Mouse (Mus musculus) Patski (cell line): Measurements from ENCODE around the gene Derl2. TPM values are rescaled to one million over a fixed set of nuclear protein-coding genes. Genes with fewer than 3 reads are reported as not detected.
A peak's percentile ranks its signal among the peaks of the same experiment; 100 is the strongest.

Experiments
- ATAC-seq: fragments of 100-300 bp; one replicate; pipeline ENCODE4 v1.8.0; 2021
- CTCF ChIA-PET: fragments of 350-600 bp; sonication (Branson Sonifier 250); formaldehyde crosslinking; loops from one replicate; lab custom pipeline; 2022; ENCODE audit warnings: inconsistent platforms; lab: Charles Lee
- POLR2A ChIA-PET: fragments of 350-600 bp; sonication (Branson Sonifier 250); formaldehyde crosslinking; loops from one replicate; lab custom pipeline; 2022; ENCODE audit warnings: antibody characterized with exemption, inconsistent platforms; lab: Charles Lee
- DNase-seq: peaks from one replicate; pipeline ENCODE4 v3.0.0-alpha.2; 2011; ENCODE audit warnings: low read depth, low spot score
- H3K27me3 ChIP-seq: fragments of 371-371 bp; one replicate; pipeline ENCODE4 v1.5.1; 2021
- CTCF ChIP-seq: fragments of 100-300 bp; IDR thresholded peaks from one replicate; pipeline ENCODE4 v1.5.1; 2021
- in situ Hi-C: fragments of 300-500 bp; cut with MboI; formaldehyde crosslinking; loops from 3 replicates; pipeline ENCODE4 v1.11.1; 2018; ENCODE audit warnings: low pct_unique_long_range_greater_than_20kb, mixed read lengths
- polyA plus RNA-seq: library from polyadenylated mRNA; unstranded; gene quantifications from one replicate; pipeline ENCODE4 v1.2.3, GENCODE M21; 2021

Derl2 gene
- polyA plus RNA-seq, 1 experiment from 2014 or later = 35.1 TPM

DNA sequence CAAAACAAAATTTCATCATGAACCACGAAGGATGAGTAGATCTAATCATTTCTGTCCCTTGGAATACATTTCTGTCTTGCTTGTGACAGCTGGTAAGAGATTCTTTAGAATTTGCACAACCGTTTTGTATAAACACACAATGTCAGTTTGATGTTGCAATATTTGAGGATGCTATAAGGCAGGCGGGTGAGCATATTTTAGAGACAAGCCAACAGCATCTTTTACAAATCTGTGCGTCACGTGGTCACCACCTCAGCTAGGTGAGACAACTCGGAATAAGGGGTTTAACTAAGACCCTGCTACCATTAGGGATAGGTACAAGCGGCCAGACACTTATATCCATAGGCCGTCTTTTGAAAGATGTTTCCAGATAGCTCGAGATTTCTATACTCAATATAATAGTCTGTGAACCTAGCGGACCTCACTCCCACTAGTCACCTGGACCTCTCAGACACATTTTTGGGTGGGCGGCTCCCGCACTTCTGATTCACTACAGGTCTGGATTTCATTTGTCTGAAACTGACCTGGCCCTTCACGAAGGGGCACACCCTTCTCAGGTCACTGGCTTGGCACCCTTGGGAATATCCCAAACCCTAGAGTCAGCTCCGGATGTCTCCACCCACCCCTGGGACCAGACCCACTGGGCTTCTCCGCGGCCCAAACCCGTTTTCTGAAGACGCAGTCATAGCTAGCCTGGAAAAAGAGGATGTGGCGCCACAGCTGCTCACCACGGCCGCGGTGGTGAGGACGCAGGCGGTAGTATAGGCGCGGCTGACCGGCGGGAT is 1.0 kb downstream of the Derl2 start:
- in situ Hi-C loops = loop anchor here (25.0 kb wide), 1 partner anchor 1019 kb away; the partner anchor contains the start of genes Aipl1 and Pimreg
- no peaks in the 10 kb centered on the region for H3K27me3 ChIP-seq
- CTCF ChIA-PET = interaction anchor here (1.3 to 2.0 kb wide), 3 partner anchors 11 to 36 kb away, joined by 3 to 5 read pairs (median 4); partner anchors contain the start of gene C1qbp
- no peak for DNase-seq
- peak; percentile 4 for ATAC-seq
- POLR2A ChIA-PET = interaction anchor here (1.0 to 1.5 kb wide), 2 partner anchors 14 to 24 kb away, joined by 4 to 5 read pairs; partner anchors contain the start of gene Dhx33
- no peak for TF ChIP-seq CTCF

DNA sequence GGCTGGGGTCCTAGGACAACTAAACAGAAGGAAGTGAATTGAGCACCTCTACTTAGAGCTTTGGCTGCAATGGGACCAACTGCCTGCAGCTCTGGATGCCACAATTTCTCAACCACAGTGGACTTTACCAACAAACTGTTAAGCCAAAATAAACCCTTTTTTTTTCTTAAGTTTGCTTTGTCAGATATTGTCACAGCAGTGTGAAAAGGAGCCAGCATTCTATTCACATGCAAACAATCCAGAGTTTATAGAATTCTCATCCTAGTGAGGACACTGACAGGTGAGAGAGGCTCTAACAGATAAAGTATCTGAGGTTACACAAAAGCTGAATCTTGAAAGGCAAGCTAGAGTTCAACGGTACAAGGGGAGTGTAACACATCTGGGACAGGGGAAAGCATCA is 2.6 kb downstream of the Derl2 start:
- no peaks in the 10 kb centered on the region for H3K27me3 ChIP-seq
- in situ Hi-C loops = loop anchor here (25.0 kb wide), 1 partner anchor 1020 kb away; the partner anchor contains the start of genes Aipl1 and Pimreg
- ChIA-PET CTCF (interaction anchor here (1.0 to 1.5 kb wide), 2 partner anchors 20 to 1008 kb away, joined by 3 read pairs; no protein-coding TSS in a partner anchor), POLR2A (no interaction called here)
- no peak for TF ChIP-seq CTCF
- no peak for ATAC-seq
- DNase-seq = no peak

DNA sequence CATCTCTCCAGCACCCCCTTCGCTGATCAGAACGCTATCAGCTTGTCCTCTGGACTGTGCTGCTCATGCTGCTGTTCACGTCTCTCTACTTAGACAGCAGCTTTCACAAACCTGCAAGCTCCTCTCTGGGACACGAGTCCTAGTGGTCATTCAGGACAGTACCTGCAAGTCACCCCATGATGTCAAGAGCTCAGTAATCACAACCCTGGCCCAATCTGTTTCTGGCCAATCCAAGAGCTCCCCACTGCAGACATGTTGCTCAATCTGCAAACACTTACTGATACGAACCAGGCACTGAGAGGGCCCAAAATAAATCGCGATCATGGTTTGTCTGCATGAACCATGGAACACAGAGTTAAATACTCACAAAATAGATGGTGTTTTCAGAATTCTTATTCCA is 6.9 kb downstream of the Derl2 start:
- in situ Hi-C loops = loop anchor here (25.0 kb wide), 1 partner anchor 1025 kb away; the partner anchor contains the start of genes Aipl1 and Pimreg
- no peak for TF ChIP-seq CTCF
- ATAC-seq (no peak), DNase-seq (no peak)
- POLR2A ChIA-PET = no interaction called here
- H3K27me3 ChIP-seq = no peaks in the 10 kb centered on the region
- CTCF ChIA-PET = interaction anchor here (1.1 kb wide), 1 partner anchor 22 kb away, joined by 3 read pairs; no protein-coding TSS in a partner anchor

DNA sequence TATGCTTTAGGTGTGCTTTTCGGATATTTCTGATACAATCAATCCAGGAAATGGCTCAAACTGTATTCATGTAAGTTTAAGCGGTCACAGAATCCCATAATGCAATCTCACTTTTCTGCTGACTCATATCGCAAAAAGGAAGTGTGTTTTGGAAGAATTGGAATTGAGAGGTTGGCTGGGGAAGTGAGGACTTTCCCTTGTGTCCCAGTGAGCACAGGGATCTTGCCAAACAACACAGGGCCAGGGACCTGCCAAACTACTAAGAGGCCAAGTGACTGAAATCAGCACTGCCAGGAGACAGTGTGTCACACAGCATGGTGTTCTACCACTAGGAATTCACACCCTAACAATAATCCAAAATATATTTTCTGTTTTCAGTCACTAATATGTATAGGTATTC is 11.3 kb downstream of the Derl2 start:
- H3K27me3 ChIP-seq = no peaks in the 10 kb centered on the region
- ATAC-seq (no peak), DNase-seq (no peak)
- in situ Hi-C loops = loop anchor here (25.0 kb wide), 1 partner anchor 1029 kb away; the partner anchor contains the start of genes Aipl1 and Pimreg
- ChIA-PET CTCF (no interaction called here), POLR2A (no interaction called here)
- TF ChIP-seq CTCF = no peak

DNA sequence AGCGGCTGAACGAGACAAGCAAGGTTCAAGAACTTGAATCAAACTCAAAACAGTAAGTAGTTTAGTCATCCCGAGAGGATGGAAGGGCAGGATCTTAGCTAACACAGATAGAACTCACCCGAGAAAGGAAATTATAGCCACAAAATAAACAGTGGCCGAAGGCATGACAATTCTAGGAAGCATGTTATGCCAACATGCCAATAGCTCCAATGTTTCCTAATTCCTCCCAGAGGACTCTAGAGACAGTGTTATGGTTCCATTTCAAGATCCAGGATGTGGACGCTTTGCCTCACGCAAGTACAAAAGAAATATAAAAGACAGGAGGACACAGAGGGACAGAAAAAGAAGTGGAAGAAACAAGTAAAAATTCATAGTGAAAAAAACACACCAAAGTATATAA is 11.8 kb downstream of the Derl2 start:
- ChIA-PET POLR2A (no interaction called here), CTCF (no interaction called here)
- no peaks in the 10 kb centered on the region for H3K27me3 ChIP-seq
- in situ Hi-C loops = loop anchor here (25.0 kb wide), 1 partner anchor 1029 kb away; the partner anchor contains the start of genes Aipl1 and Pimreg
- DNase-seq (no peak), ATAC-seq (no peak)
- no peak for TF ChIP-seq CTCF

DNA sequence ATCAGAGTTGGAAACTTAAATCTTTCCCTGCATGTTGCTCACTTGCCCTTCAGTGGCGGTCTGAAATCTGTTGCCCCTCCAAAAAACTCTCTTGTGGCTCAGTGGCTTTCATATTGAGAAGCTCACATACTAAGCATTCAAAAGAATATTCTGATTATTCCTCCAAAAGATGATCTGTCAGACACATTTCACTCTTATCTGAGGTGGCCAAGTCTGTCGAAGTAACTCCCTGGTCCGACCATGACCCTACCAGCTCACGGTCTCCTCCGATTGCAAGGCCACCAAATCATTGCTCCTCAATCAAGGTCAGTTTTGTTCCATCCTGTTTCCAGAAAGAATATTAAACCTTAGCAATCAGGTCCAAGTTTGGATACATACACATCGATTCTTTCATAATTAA is 12.6 kb downstream of the Derl2 start:
- ChIA-PET POLR2A (no interaction called here), CTCF (no interaction called here)

DNA sequence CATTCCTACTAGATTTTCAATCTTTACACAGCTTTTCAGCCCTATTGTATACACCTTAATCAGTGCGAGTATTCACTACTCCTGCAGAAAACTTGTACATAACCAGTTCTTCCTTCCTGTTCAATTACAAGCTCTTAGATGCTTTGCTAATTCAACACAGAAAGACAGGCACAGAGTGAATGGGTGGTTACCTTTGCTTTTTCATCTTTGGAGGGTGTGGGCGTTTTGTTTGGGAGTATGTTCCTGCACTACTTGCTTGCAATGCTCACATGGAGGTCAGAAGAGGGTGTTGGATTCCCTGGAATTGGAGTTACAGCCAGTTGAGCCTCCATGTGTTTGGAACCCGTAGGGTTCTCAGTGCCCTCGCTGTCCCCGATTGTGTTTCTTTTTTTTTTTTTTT is 14.6 kb downstream of the Derl2 start:
- in situ Hi-C loops = loop anchor here (25.0 kb wide), 1 partner anchor 1032 kb away; the partner anchor contains the start of genes Aipl1 and Pimreg
- no peak for TF ChIP-seq CTCF
- CTCF ChIA-PET = no interaction called here
- POLR2A ChIA-PET = interaction anchor here (1.4 to 1.5 kb wide), 2 partner anchors 14 to 23 kb away, joined by 3 to 5 read pairs; no protein-coding TSS in a partner anchor
- no peaks in the 10 kb centered on the region for H3K27me3 ChIP-seq
- DNase-seq (no peak), ATAC-seq (no peak)

More for the DNA sequence above, 12.6 kb downstream of the Derl2 start:
- ATAC-seq (no peak), DNase-seq (no peak)
- in situ Hi-C loops = loop anchor here (25.0 kb wide), 1 partner anchor 1030 kb away; the partner anchor contains the start of genes Aipl1 and Pimreg
- TF ChIP-seq CTCF = no peak
- H3K27me3 ChIP-seq = no peaks in the 10 kb centered on the region

DNA sequence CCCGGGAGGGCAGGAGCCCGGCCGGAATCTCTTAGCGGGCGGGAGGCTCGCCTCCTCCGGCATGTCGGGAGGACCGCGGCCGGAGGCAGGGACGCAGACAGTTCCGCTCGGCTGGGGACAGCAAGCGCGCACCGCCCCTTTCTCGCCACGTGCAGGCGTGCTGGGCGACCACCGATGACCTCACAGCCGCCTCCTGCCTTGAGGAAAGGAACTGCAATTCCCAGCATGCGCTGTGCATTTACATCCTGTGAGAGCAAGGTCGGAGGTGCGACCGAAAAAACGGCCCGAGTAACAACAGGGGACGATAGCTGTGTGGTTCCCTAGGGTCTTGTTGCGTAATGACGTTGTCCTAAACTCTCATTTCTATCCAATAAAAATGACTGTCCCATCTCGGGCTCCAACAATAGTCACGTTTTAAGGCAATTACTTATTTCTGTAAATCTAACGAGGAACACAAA is 15.3 kb downstream of the Derl2 start, which contains the start of gene Dhx33:
Gene Dhx33 (minus strand): TSS at position 122 of the 458 bp plus-strand sequence.
- in situ Hi-C loops = loop anchor here (25.0 kb wide), 1 partner anchor 1033 kb away; the partner anchor contains the start of genes Aipl1 and Pimreg
- CTCF ChIA-PET = interaction anchor here (0.9 kb wide), 1 partner anchor 227 kb away, joined by 3 read pairs; no protein-coding TSS in a partner anchor

DNA sequence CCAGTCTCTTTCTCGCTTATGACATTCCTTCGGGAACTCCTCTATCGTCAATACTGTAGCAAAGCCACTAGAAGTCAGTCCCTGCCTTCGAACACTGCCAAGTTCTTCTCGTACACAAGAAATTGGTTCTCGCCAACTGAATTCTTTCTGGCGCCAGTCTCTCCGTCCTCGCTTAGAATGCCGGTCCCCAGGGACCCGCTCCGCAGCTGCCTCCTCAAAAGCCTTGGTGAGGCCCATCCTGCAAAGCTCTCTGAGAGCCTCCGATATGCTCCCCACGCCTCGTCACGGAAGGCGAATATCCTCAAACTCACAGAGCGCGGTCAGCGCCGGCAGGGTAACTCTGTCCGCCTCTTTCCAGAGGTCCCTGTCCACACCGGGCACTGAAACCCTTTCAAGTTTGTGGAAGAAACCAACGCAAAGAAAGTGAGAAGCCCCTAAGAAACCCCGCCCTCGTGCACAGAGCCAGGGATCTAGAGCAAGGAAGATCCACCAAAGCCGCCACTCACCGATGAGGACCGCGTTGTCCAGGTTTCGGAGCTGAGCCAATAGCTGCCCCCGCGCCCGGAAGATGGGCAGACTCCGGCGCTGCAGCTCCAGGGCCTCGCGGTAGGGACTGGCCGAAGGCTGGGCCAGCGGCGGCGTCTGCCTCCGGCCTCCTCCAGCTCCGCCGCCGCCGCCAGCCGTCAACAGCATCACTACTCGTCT is 15.9 kb downstream of the Derl2 start:
- CTCF ChIA-PET = interaction anchor here (0.9 kb wide), 1 partner anchor 226 kb away, joined by 3 read pairs; no protein-coding TSS in a partner anchor

More for the DNA sequence above, 15.3 kb downstream of the Derl2 start, which contains the start of gene Dhx33:
- DNase-seq (peak; percentile 95), ATAC-seq (peak; percentile 96)
- POLR2A ChIA-PET = interaction anchor here (1.4 to 1.5 kb wide), 2 partner anchors 14 to 22 kb away, joined by 3 to 5 read pairs; no protein-coding TSS in a partner anchor
- H3K27me3 ChIP-seq = no peaks in the 10 kb centered on the region
- no peak for TF ChIP-seq CTCF

More for the DNA sequence above, 15.9 kb downstream of the Derl2 start:
- DNase-seq (peak; percentile 7), ATAC-seq (peak; percentile 77)
- in situ Hi-C loops = loop anchor here (25.0 kb wide), 1 partner anchor 1034 kb away; the partner anchor contains the start of genes Aipl1 and Pimreg
- no peaks in the 10 kb centered on the region for H3K27me3 ChIP-seq
- no peak for TF ChIP-seq CTCF
- POLR2A ChIA-PET = interaction anchor here (1.4 to 1.5 kb wide), 2 partner anchors 15 to 22 kb away, joined by 3 to 5 read pairs; no protein-coding TSS in a partner anchor
